7 mouse cellular contexts compared by ENCODE assay signal in genomic region chr2:12389028-12389427, GRCm38 (mm10). TPM values are rescaled to one million over a fixed set of nuclear protein-coding genes. Genes with fewer than 3 reads are reported as not detected.
DNase-seq lines count a peak whose midpoint lies in the region; ATAC-seq and TF ChIP-seq lines count a peak whose summit lies in the region.

No protein-coding gene starts in this region.

- TF ChIP-seq CTCF in hindbrain, postnatal 0 days (IDR thresholded peaks at IDR 0.05; ENCODE audit: low read depth), result peak; percentile 86

- no peak overlapping the region for H3K9ac ChIP-seq in hindbrain, postnatal 0 days (replicated peaks; ENCODE audit: low read length)
- no peak overlapping the region for H3K9ac ChIP-seq in liver, embryonic 13.5 days

- WGBS in hindbrain, postnatal 0 days, result 67% methylated on average over 1 of the region's 1 CpGs
- 31% methylated on average over 1 of the region's 1 CpGs for whole genome bisulfite sequencing in liver, embryonic 13.5 days (ENCODE audit: insufficient replicate concordance)

- DNase-seq in right cerebral cortex, adult 18-20 months, result peak; percentile 37
- DNase-seq in right cerebral cortex, postnatal 36 days (ENCODE audit: low spot score in 2 of 2), result no peak
- DNase-seq in T-cell, adult 2 months (ENCODE audit: low spot score), result peak; percentile 11
- DNase-seq in embryo, embryonic 9.5 days (ENCODE audit: extremely low spot score), result peak; percentile 56
- DNase-seq in hindbrain, postnatal 0 days (ENCODE audit: low spot score), result peak; percentile 81
- DNase-seq in liver, embryonic 13.5 days, result peak; percentile 34
- DNase-seq in retina, embryonic 14.5 days (ENCODE audit: low spot score), result peak; percentile 79

- no peaks in the 10 kb centered on the region for H3K9me3 ChIP-seq in hindbrain, postnatal 0 days (ENCODE audit: low read length)
- H3K9me3 ChIP-seq in liver, embryonic 13.5 days (replicated peaks), result no peaks in the 10 kb centered on the region

- no peak overlapping the region for H3K4me3 ChIP-seq in hindbrain, postnatal 0 days (ENCODE audit: low read length)
- no peak overlapping the region for H3K4me3 ChIP-seq in liver, embryonic 13.5 days (replicated peaks)

- no peaks in the 10 kb centered on the region for H3K4me1 ChIP-seq in hindbrain, postnatal 0 days (ENCODE audit: insufficient read depth, low read length)
- no peaks in the 10 kb centered on the region for H3K4me1 ChIP-seq in liver, embryonic 13.5 days (replicated peaks)

- ATAC-seq in hindbrain, postnatal 0 days, result peak; percentile 83
- peak; percentile 70 for ATAC-seq in liver, embryonic 13.5 days (ENCODE audit: low read depth)

- no peaks in the 10 kb centered on the region for H3K36me3 ChIP-seq in hindbrain, postnatal 0 days (ENCODE audit: insufficient read depth, low read length)
- H3K36me3 ChIP-seq in liver, embryonic 13.5 days, result peaks cover 33% of the 10 kb centered on the region

- no peak overlapping the region for H3K4me2 ChIP-seq in hindbrain, postnatal 0 days (ENCODE audit: low read depth, low read length)
- no peak overlapping the region for H3K4me2 ChIP-seq in liver, embryonic 13.5 days

- H3K27ac ChIP-seq in hindbrain, postnatal 0 days, result no peak overlapping the region
- no peak overlapping the region for H3K27ac ChIP-seq in liver, embryonic 13.5 days

- H3K27me3 ChIP-seq in hindbrain, postnatal 0 days (ENCODE audit: insufficient read depth, low read length), result no peaks in the 10 kb centered on the region
- H3K27me3 ChIP-seq in liver, embryonic 13.5 days, result no peaks in the 10 kb centered on the region

RNA-seq across cellular contexts. Expression of gene Mindy3, which starts 30.2 kb away (rescaled TPM):
- total RNA-seq in hindbrain, postnatal 0 days (2014; rRNA removed), result 51.3 and 73.3 TPM in 2 replicates
- 48.2 and 50.9 TPM in 2 replicates for polyA plus RNA-seq in hindbrain, postnatal 0 days (2015; fragmentation: Nextera tagmentation; extraction: Ambion mirVana)
- 21.7 and 25.2 TPM in 2 replicates for polyA plus RNA-seq in liver, embryonic 13.5 days (2015; fragmentation: Nextera tagmentation; extraction: Ambion mirVana)

Comparison
In these comparisons a context has a peak if more than half of its experiments do, and no peak if none do; other contexts are left out.
1. DNase-seq: peak in right cerebral cortex, adult 18-20 months (single experiment), T-cell, adult 2 months (single experiment), embryo, embryonic 9.5 days (single experiment), hindbrain, postnatal 0 days (single experiment), liver, embryonic 13.5 days (single experiment) and retina, embryonic 14.5 days (single experiment); none in right cerebral cortex, postnatal 36 days (0 of 2).